Mouse (Mus musculus): ENCODE measurements around the gene Pde4b.

GRCm38 (mm10) chr4:102209773-102210172, 122.4 kb downstream of the Pde4b start:
- TF ChIP-seq CTCF (IDR thresholded peaks at IDR 0.05; ENCODE audit: low read depth, low read length) (no peak), POLR2A (IDR thresholded peaks at IDR 0.05; ENCODE audit: extremely low read depth, insufficient read depth, low read length) (no peak)
